Mouse (Mus musculus) neural tube, embryonic 13.5 days (tissue): Measurements from ENCODE around the gene Cp. TPM values are rescaled to one million over a fixed set of nuclear protein-coding genes. Genes with fewer than 3 reads are reported as not detected.

Experiments
- ATAC-seq: fragments of 200-750 bp; cut with Nextera tagmentation; 2 replicates; pipeline ENCODE4 v1.8.0; 2017; ENCODE audit warnings: low read depth, mild to moderate bottlenecking, moderate TSS enrichment, moderate library complexity
- H3K27ac ChIP-seq: fragments of 300-500 bp; sonication (generic); replicated peaks from 2 replicates; pipeline ENCODE4 v1.5.1; 2015; ENCODE audit warnings: moderate library complexity, mild to moderate bottlenecking, inconsistent platforms
- H3K27me3 ChIP-seq: fragments of 300-500 bp; sonication (generic); 2 replicates; pipeline ENCODE4 v1.6.1; 2015; ENCODE audit warnings: mild to moderate bottlenecking, inconsistent platforms
- H3K36me3 ChIP-seq: fragments of 300-500 bp; sonication (generic); 2 replicates; pipeline ENCODE4 v1.6.1; 2015; ENCODE audit warnings: mild to moderate bottlenecking, inconsistent platforms
- H3K4me1 ChIP-seq: fragments of 300-500 bp; sonication (generic); replicated peaks from 2 replicates; pipeline ENCODE4 v1.6.1; 2015; ENCODE audit warnings: inconsistent platforms
- H3K4me2 ChIP-seq: fragments of 300-500 bp; sonication (generic); 2 replicates; pipeline ENCODE4 v1.6.1; 2015; ENCODE audit warnings: inconsistent platforms, mild to moderate bottlenecking, moderate library complexity
- H3K4me3 ChIP-seq: fragments of 300-500 bp; sonication (generic); 2 replicates; pipeline ENCODE4 v1.5.1; 2015; ENCODE audit warnings: mild to moderate bottlenecking, inconsistent platforms
- H3K9ac ChIP-seq: fragments of 300-500 bp; sonication (generic); 2 replicates; pipeline ENCODE4 v1.6.1; 2015; ENCODE audit warnings: moderate library complexity, mild to moderate bottlenecking, inconsistent platforms
- H3K9me3 ChIP-seq: fragments of 300-500 bp; sonication (generic); 2 replicates; pipeline ENCODE4 v1.6.1; 2016; ENCODE audit warnings: inconsistent platforms
- WGBS: fragments of 180-500 bp; shearing (Covaris S2); methylation state at CpG from one replicate; pipeline ENCODE4 v1.1.7; 2015; 5-methylcytosine and 5-hydroxymethylcytosine counted together
- polyA plus RNA-seq: library from polyadenylated mRNA; unstranded; fragments of >200 nt; fragmentation: Nextera tagmentation; extraction: Ambion mirVana; gene quantifications from 2 replicates; pipeline ENCODE4 v1.2.1, GENCODE M21; 2015

Gene Cp
- polyA plus RNA-seq, 1 experiment from 2014 or later = 6.8 TPM

DNA sequence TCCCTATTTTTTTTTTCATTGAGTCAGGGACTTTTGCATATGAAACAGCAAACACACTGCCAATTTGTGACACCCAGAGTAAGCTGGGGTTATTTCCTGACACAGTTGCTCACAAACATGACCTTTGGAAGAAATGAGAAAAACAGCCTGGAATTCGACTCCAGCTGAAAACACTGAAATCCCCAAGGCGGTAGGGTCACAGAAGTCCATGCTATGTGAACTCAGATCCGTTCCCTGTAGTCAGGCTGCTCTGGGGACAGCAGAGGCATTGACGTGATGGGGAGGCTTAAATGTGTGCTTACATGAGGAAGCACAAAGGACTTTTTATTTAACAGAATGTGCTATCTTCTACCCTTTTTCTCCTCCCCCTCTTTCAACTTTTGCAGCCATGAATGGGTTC, 21.6 kb downstream of the Cp start:
- no peak overlapping the region for H3K27ac ChIP-seq
- H3K4me1 ChIP-seq = no peaks in the 10 kb centered on the region
- no peaks in the 10 kb centered on the region for H3K36me3 ChIP-seq
- no peak overlapping the region for H3K9ac ChIP-seq
- H3K9me3 ChIP-seq = no peaks in the 10 kb centered on the region
- WGBS = 54% methylated on average over 4 of the region's 4 CpGs
- ATAC-seq = no peak
- H3K4me2 ChIP-seq = no peak overlapping the region
- no peaks in the 10 kb centered on the region for H3K27me3 ChIP-seq
- no peak overlapping the region for H3K4me3 ChIP-seq

DNA sequence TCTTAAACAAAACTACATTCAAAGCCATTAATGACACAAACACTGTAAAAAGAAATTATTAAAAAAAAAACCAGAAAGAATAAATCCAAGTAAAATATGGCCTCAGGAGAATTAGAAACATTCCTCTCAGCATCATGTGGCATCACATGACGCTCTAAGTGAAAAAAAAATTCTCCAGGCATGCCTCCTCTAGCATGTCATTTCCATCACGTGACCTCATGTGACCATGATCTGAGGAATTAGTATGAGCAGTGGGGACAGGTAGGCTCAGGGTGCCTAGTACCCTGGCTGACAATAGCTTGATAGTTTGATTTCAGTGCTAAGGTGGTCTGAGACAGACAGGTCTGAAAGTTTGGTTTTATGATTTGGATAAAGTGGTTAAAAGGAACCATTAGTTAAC, 24.3 kb downstream of the Cp start:
- Histone ChIP-seq H3K4me2 (no peak overlapping the region), H3K4me1 (no peaks in the 10 kb centered on the region), H3K27me3 (no peaks in the 10 kb centered on the region), H3K9ac (no peak overlapping the region), H3K9me3 (no peaks in the 10 kb centered on the region), H3K27ac (no peak overlapping the region), H3K4me3 (no peak overlapping the region), H3K36me3 (no peaks in the 10 kb centered on the region)
- ATAC-seq = no peak
- WGBS = 88% methylated on average over 2 of the region's 2 CpGs

DNA sequence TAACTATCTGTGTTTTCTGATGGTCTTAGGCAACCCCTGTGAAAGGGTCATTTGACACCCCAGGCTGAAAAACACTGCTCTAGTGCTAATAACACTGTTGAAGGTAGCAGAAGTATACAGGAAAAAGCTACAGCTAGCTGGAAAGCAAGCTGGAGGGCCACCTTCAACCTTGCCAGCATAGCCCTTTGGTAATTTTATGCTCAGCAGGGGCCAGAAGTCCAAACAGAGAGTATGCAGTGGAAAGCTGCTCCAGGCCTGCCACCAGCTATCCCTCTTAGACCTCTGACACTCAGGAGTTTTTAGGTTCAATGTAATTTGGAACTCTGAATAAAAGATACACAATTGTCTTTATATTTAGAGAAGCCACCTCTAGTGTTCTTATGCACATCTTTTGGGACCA, 26.0 kb downstream of the Cp start:
- no peaks in the 10 kb centered on the region for H3K27me3 ChIP-seq
- H3K4me3 ChIP-seq = no peak overlapping the region
- no peaks in the 10 kb centered on the region for H3K4me1 ChIP-seq
- no peak overlapping the region for H3K4me2 ChIP-seq
- H3K27ac ChIP-seq = no peak overlapping the region
- H3K9ac ChIP-seq = no peak overlapping the region
- H3K9me3 ChIP-seq = no peaks in the 10 kb centered on the region
- H3K36me3 ChIP-seq = no peaks in the 10 kb centered on the region
- ATAC-seq = no peak

DNA sequence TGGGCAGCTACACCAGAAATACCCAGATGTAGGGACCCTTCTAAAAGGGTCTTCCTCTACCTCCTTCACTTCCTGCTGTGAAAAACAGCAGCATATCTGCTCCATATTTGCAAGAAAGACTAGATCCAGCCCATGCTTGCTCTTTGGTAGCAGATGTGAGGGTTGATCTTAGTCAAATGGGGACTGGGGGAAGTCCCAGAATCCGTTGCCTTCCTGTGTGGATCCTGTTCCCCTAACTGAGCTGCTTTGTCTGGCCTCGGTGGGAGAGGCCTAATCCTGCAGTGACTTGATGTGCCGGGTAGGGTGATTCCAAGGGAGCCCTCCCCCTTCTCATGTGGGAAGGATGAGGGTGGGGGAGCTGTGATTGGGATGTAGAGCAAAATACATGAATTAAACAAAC, 29.3 kb downstream of the Cp start:
- ATAC-seq = no peak
- no peaks in the 10 kb centered on the region for H3K36me3 ChIP-seq
- H3K27me3 ChIP-seq = no peaks in the 10 kb centered on the region
- H3K4me3 ChIP-seq = no peak overlapping the region
- no peak overlapping the region for H3K9ac ChIP-seq
- no peaks in the 10 kb centered on the region for H3K4me1 ChIP-seq
- H3K9me3 ChIP-seq = no peaks in the 10 kb centered on the region
- H3K4me2 ChIP-seq = no peak overlapping the region
- 49% methylated on average over 3 of the region's 3 CpGs for WGBS
- no peak overlapping the region for H3K27ac ChIP-seq

DNA sequence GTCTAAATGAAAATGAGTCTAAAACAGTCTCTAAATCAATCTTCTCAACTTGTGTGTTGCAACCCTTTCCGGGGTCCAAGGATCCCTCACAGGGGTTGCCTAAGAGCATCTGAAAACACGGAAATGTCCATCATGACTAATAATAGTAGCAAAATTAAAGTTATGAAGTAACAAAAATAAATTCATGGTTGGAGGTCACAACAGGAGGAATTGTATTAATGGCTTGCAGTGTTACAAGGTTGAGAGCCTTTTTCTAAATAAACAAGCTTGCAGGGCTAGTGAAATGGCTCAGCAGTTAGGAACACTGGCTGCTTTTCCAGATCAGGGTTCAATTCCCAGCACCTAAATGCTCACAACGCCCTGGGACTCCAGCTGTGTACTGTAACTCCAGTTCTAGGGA, 33.2 kb downstream of the Cp start:
- WGBS = 80% methylated on average over 3 of the region's 3 CpGs
- Histone ChIP-seq H3K4me3 (no peak overlapping the region), H3K9me3 (no peaks in the 10 kb centered on the region), H3K36me3 (peaks cover 2% of the 10 kb centered on the region; the same call in 1 of the 2 replicates), H3K4me2 (no peak overlapping the region), H3K4me1 (no peaks in the 10 kb centered on the region), H3K27ac (no peak overlapping the region), H3K27me3 (no peaks in the 10 kb centered on the region), H3K9ac (no peak overlapping the region)
- ATAC-seq = no peak

DNA sequence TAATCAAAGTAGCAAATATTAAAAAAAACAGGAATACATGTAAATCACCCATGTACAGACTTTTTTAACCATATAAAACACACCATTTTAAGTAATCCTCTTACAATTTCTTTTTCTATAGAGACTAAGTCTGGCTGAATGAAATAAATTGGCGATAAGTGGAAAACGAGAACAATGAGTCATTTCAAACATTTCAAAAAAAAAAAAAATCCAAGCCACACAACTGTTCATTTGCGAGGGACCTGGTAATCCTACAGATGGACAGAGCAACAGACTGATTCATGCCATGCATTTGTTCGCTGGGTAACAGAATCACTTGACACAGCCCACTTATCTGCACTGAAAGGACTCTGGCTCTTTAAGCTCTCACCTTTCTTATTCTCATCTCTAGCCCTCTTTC, 35.5 kb downstream of the Cp start:
- Histone ChIP-seq H3K9me3 (no peaks in the 10 kb centered on the region), H3K27ac (no peak overlapping the region), H3K27me3 (no peaks in the 10 kb centered on the region), H3K4me2 (no peak overlapping the region), H3K4me3 (no peak overlapping the region), H3K4me1 (no peaks in the 10 kb centered on the region), H3K9ac (no peak overlapping the region), H3K36me3 (peaks cover 15% of the 10 kb centered on the region; the same call in 1 of the 2 replicates)
- no peak for ATAC-seq
- 77% methylated on average over 4 of the region's 4 CpGs for WGBS

DNA sequence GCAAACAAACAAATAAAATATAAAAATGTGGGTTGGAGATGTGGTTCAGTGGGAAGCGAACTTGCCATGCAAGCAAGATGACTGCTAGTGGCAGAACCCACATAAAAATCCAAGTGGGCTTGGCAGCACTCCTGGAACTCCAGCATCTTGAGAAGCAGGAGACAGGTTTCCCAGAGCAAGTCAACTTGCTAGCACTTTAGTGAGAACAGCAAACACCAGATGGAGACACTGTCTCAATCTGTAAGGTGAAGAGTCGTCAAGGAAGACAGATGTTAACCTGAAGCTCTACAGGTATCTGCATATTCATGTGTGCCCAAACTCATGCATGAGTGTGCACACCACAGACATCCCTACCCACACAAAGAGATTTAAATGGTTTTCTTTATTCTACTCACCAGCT, 42.7 kb downstream of the Cp start:
- Histone ChIP-seq H3K36me3 (peaks cover 59% of the 10 kb centered on the region), H3K4me3 (no peak overlapping the region), H3K4me2 (no peak overlapping the region), H3K27me3 (no peaks in the 10 kb centered on the region), H3K9me3 (no peaks in the 10 kb centered on the region), H3K4me1 (no peaks in the 10 kb centered on the region), H3K9ac (no peak overlapping the region), H3K27ac (no peak overlapping the region)
- 90% methylated on average over 2 of the region's 2 CpGs for WGBS
- ATAC-seq = no peak

DNA sequence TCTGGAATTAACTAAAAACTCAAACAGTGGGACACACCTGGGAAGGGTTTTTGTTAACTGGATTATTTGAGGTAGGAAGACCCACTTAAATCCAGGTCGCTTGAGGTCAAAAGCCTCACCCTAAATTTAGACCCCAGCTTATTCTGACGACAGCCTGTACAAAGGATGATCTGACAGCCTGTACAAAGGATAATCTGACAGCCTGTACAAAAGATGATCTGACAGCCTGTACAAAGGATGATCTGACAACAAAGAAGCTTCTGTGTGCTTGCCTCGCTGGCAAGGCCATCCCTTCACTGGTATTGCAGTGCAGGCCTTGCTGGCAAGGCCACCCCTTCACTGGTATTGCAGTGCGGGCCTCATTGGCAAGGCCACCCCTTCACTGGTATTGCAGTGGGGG, 44.0 kb downstream of the Cp start:
- H3K27me3 ChIP-seq = no peaks in the 10 kb centered on the region
- WGBS = 76% methylated on average over 4 of the region's 4 CpGs
- no peaks in the 10 kb centered on the region for H3K4me1 ChIP-seq
- H3K9ac ChIP-seq = no peak overlapping the region
- ATAC-seq = no peak
- H3K27ac ChIP-seq = no peak overlapping the region
- H3K4me2 ChIP-seq = no peak overlapping the region
- no peak overlapping the region for H3K4me3 ChIP-seq
- peaks cover 52% of the 10 kb centered on the region for H3K36me3 ChIP-seq
- H3K9me3 ChIP-seq = no peaks in the 10 kb centered on the region

DNA sequence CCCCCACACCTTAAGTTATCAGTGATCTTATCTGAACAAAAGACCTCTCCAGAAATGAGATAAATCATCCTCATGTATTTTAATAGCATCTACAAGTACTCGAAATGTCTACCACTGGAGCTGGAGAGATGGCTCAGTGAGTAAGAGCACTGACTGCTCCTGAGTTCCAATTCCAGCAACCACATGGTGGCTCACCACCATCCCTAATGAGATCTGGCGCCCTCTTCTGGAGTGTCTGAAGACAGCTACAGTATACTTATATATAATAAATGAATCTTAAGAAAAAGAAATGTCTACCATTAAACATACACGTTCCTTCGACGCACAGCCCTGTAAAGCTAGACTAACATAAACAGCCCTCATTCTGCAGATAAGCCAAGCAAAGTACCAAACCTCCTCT, 45.9 kb downstream of the Cp start:
- H3K9me3 ChIP-seq = no peaks in the 10 kb centered on the region
- WGBS = 79% methylated on average over 5 of the region's 5 CpGs
- no peak overlapping the region for H3K27ac ChIP-seq
- H3K4me3 ChIP-seq = no peak overlapping the region
- H3K4me1 ChIP-seq = no peaks in the 10 kb centered on the region
- H3K27me3 ChIP-seq = no peaks in the 10 kb centered on the region
- peaks cover 48% of the 10 kb centered on the region for H3K36me3 ChIP-seq
- H3K4me2 ChIP-seq = no peak overlapping the region
- no peak overlapping the region for H3K9ac ChIP-seq
- ATAC-seq = no peak

DNA sequence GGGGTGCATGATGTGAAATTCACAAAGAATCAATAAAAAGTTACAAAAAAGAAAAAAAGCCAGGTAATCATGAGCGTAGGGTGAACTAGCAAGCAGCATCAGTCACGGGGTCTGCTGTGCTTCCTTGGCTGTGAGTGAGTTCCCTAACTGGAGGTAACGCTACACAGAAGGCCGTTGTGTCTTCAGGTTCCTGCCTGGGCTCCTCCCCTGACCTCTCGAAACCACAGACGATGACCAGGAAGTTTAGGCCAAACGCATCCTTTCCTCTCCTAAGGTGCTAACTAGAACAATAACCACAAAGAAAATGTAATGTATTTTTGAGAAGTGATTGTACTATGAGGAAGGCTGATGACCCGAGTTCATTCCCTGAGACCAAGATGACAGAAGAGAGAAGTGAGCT, 47.6 kb downstream of the Cp start:
- Histone ChIP-seq H3K9me3 (no peaks in the 10 kb centered on the region), H3K4me1 (no peaks in the 10 kb centered on the region), H3K9ac (no peak overlapping the region), H3K36me3 (peaks cover 52% of the 10 kb centered on the region), H3K4me3 (no peak overlapping the region), H3K27ac (no peak overlapping the region), H3K27me3 (no peaks in the 10 kb centered on the region), H3K4me2 (no peak overlapping the region)
- no peak for ATAC-seq
- 91% methylated on average over 8 of the region's 8 CpGs for WGBS

DNA sequence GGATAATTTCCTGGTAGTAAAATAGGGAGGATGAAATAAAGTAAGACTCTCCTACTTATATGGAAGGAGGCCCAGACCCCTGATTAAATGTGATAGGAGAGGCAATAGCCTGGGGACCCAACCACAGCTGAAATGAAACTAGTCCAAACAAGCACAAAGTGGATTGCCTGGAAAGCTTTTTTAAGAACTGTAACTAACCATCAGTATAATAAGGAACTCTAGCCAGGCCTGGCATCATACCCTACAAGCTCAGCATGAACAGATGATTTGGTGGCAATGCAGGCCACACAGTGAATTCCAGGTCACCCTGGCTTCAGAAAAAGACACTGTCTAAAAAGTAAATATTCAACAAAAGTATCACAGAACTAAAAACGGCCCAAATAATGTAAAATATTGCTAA, 48.8 kb downstream of the Cp start:
- Histone ChIP-seq H3K27ac (no peak overlapping the region), H3K27me3 (no peaks in the 10 kb centered on the region), H3K4me1 (no peaks in the 10 kb centered on the region), H3K36me3 (peaks cover 51% of the 10 kb centered on the region), H3K4me3 (no peak overlapping the region), H3K4me2 (no peak overlapping the region), H3K9ac (no peak overlapping the region), H3K9me3 (no peaks in the 10 kb centered on the region)
- ATAC-seq = no peak
- 87% methylated on average over 1 of the region's 1 CpGs for WGBS

DNA sequence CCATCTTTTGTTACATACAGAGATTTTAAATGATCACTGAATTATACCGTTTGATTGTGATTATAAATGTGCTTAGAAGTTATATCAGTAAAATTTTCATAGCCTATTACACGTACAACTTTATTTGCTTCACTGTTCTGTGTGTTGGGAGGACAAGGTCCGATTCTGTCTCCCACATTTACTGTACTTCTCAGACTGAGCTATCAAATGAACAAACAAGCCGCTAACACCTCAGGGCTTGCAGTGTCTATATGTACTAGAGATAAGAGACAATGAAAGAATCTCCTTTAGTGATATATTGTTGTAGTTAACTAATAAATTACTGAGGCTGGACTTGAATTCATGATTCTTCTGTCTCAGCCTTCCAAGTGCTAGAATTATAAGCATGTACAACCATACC, 50.4 kb downstream of the Cp start:
- Histone ChIP-seq H3K4me3 (no peak overlapping the region), H3K27ac (no peak overlapping the region), H3K9me3 (no peaks in the 10 kb centered on the region), H3K9ac (no peak overlapping the region), H3K4me1 (no peaks in the 10 kb centered on the region), H3K36me3 (peaks cover 49% of the 10 kb centered on the region), H3K4me2 (no peak overlapping the region), H3K27me3 (no peaks in the 10 kb centered on the region)
- no peak for ATAC-seq
- 90% methylated on average over 4 of the region's 4 CpGs for WGBS

DNA sequence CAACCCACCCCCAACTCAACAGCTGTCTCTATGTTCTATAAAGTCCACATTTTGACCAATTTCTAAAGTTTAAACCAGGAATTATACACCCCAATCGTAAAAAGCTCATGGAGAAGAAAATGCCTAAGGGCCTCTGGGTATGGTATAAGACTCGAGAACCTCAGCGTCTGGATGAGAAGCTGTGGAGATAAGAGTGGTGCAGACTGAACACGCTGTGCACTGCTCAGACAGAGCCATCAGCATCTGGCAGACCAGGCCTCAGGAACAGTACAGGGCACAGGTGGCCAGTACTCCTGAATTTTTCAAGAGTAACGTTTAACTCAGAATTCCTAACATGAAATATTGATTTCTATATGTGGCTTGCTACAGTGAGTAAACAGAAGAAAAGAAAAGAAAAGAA, 50.9 kb downstream of the Cp start:
- H3K27me3 ChIP-seq = no peaks in the 10 kb centered on the region
- H3K9ac ChIP-seq = no peak overlapping the region
- H3K27ac ChIP-seq = no peak overlapping the region
- H3K4me1 ChIP-seq = no peaks in the 10 kb centered on the region
- H3K4me3 ChIP-seq = no peak overlapping the region
- peaks cover 48% of the 10 kb centered on the region for H3K36me3 ChIP-seq
- no peak for ATAC-seq
- WGBS = 85% methylated on average over 5 of the region's 5 CpGs
- no peaks in the 10 kb centered on the region for H3K9me3 ChIP-seq
- H3K4me2 ChIP-seq = no peak overlapping the region

DNA sequence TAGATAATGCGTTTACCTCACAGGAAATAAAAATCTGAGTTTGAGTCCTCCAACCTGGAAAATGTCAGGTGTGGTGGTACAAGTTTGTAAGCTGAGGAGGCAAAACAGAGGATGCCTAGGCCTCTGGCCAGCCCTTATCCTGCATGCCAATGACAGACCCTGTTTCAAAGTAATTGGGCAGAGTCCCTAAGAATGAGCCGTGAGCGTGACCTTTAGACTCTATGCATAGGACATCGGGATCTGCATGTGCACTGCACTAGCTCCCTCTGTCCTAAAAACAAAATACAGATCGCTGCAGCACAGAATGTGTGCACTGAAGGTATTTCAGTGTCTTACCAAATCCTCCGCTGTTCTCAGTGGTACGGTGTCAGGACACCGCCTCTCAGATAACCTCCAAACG, 53.6 kb downstream of the Cp start:
- no peak overlapping the region for H3K4me2 ChIP-seq
- no peak overlapping the region for H3K27ac ChIP-seq
- no peak overlapping the region for H3K4me3 ChIP-seq
- peaks cover 49% of the 10 kb centered on the region for H3K36me3 ChIP-seq
- no peak for ATAC-seq
- no peaks in the 10 kb centered on the region for H3K27me3 ChIP-seq
- H3K9ac ChIP-seq = no peak overlapping the region
- no peaks in the 10 kb centered on the region for H3K9me3 ChIP-seq
- WGBS = 88% methylated on average over 9 of the region's 9 CpGs
- H3K4me1 ChIP-seq = no peaks in the 10 kb centered on the region
